Mouse (Mus musculus) olfactory bulb, adult 2 months (tissue): ENCODE measurements around the gene Fam171a1. TPM values are rescaled to one million over a fixed set of nuclear protein-coding genes. Genes with fewer than 3 reads are reported as not detected.
"Not testable (repeated sequence)": the region's sequence is repeated elsewhere in the genome, so short reads cannot be mapped to it uniquely, and the experiment has no call there.

ENCODE experiments used
- H3K27ac ChIP-seq: fragments of 200-500 bp; 2 replicates; pipeline ENCODE4 v1.5.1; 2012; ENCODE audit warnings: low read depth, low read length; ENCODE audit not compliant: insufficient read depth
- H3K4me1 ChIP-seq: fragments of 200-500 bp; 2 replicates; pipeline ENCODE4 v1.6.1; 2012; ENCODE audit warnings: low read length; ENCODE audit not compliant: control insufficient read depth, insufficient read depth
- H3K4me3 ChIP-seq: fragments of 200-500 bp; 2 replicates; pipeline ENCODE4 v1.5.1; 2012; ENCODE audit warnings: mild to moderate bottlenecking, low read depth, low read length, moderate library complexity; ENCODE audit not compliant: insufficient read depth
- CTCF ChIP-seq: fragments of 200-500 bp; IDR thresholded peaks from 2 replicates; pipeline ENCODE4 v1.5.1; 2012; ENCODE audit warnings: low read depth, mild to moderate bottlenecking, low read length, moderate library complexity; ENCODE audit not compliant: insufficient read depth
- POLR2A ChIP-seq: fragments of 200-500 bp; IDR thresholded peaks from 2 replicates; pipeline ENCODE4 v1.6.1; 2012; ENCODE audit warnings: mild to moderate bottlenecking, low read depth, low read length, moderate library complexity; ENCODE audit not compliant: insufficient read depth
- WGBS: fragments of 180-500 bp; shearing (Covaris S2); methylation state at CpG from one replicate; pipeline ENCODE4 v1.1.7; 2018; 5-methylcytosine and 5-hydroxymethylcytosine counted together
- polyA plus RNA-seq: library from polyadenylated mRNA; stranded (reverse); fragments of >200 nt; gene quantifications from 2 replicates; pipeline ENCODE4 v1.2.4, GENCODE M21; 2012; ENCODE audit warnings: low replicate concordance; ENCODE audit not compliant: missing spikeins, insufficient read depth, insufficient read length

The Fam171a1 gene
- polyA plus RNA-seq, 1 experiment = not detected

- no peak overlapping the region for H3K27ac ChIP-seq
- H3K4me1 ChIP-seq = peaks cover 20% of the 10 kb centered on the region
- TF ChIP-seq POLR2A = no peak
- no peak for TF ChIP-seq CTCF
- H3K4me3 ChIP-seq = no peak overlapping the region
- WGBS = 91% methylated on average over 8 of the region's 8 CpGs
Measured at GRCm38 (mm10) chr2:3165037-3165600, 51.1 kb downstream of the Fam171a1 start.

GRCm38 (mm10) chr2:3165890-3166605, 52.0 kb downstream of the Fam171a1 start:
- Histone ChIP-seq H3K4me1 (peaks cover 20% of the 10 kb centered on the region), H3K4me3 (no peak overlapping the region), H3K27ac (peak overlapping the region; percentile 56)
- WGBS = 62% methylated on average over 7 of the region's 7 CpGs
- TF ChIP-seq POLR2A (no peak), CTCF (no peak)

DNA sequence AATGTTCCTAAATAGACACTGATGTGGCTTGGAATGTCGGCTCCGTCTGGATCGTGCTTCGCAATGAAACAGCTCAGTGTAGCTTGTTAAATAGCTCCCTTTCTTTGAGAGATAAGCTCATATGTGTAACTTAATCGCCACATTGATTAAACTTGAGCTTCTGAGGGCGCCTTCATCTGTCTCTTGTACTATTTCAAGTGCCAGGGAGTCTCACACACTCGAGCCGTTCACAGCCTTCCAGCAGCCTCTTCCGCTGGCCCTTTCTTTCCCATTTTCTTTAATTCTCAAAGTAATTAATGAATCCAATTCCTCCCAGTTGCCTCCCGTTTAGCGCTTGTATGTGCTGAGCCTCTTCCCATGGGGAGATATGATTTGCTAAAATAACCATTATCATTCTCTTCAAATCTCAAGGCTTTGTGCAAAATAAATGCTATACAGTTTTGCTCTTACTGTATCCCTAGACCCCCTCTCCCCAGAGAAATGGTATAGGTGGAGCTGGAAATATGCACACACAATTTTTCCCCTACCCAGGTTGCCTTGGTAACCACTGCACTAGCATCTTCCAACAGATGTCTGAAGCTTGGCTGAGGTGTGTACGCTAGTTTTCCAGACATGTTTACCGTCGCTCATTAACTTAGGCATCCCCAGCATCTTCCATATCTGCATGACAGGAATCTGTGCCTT, 54.8 kb downstream of the Fam171a1 start:
- no peak overlapping the region for H3K4me3 ChIP-seq
- 22% methylated on average over 14 of the region's 14 CpGs for WGBS
- H3K4me1 ChIP-seq = peaks cover 26% of the 10 kb centered on the region
- H3K27ac ChIP-seq = peak overlapping the region; percentile 74
- TF ChIP-seq POLR2A (no peak), CTCF (no peak)

DNA sequence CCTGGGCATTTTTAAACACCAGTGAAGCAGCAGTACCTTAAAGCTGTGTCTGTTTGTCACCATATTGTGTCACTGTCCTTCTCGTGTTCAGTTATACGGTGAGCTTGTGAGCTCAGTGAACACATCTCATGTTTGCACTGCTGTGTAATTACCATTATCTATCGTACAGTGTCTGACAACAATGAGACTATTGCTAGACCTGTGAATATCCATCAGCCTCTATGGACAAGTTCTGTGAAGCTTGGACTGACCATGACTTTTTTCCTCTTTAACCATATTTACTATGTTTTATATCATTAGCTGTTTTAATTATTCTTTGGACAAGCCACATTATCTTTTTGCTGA, 55.4 kb downstream of the Fam171a1 start:
- H3K27ac ChIP-seq = peak overlapping the region; percentile 74
- no peak overlapping the region for H3K4me3 ChIP-seq
- peaks cover 27% of the 10 kb centered on the region for H3K4me1 ChIP-seq
- TF ChIP-seq POLR2A (no peak), CTCF (no peak)
- 33% methylated on average over 3 of the region's 3 CpGs for WGBS

- Histone ChIP-seq H3K4me3 (no peak overlapping the region), H3K4me1 (peaks cover 22% of the 10 kb centered on the region), H3K27ac (peak overlapping the region; percentile 86)
- TF ChIP-seq CTCF = no peak
- TF ChIP-seq POLR2A = no peak
- 17% methylated on average over 3 of the region's 3 CpGs for WGBS
Measured at GRCm38 (mm10) chr2:3171774-3172173, 57.8 kb downstream of the Fam171a1 start.

GRCm38 (mm10) chr2:3172656-3173055, 58.6 kb downstream of the Fam171a1 start:
- peak overlapping the region; percentile 86 for H3K27ac ChIP-seq
- no peak overlapping the region for H3K4me3 ChIP-seq
- 13% methylated on average over 3 of the region's 3 CpGs for WGBS
- H3K4me1 ChIP-seq = peaks cover 17% of the 10 kb centered on the region
- TF ChIP-seq POLR2A = no peak
- TF ChIP-seq CTCF = no peak

DNA sequence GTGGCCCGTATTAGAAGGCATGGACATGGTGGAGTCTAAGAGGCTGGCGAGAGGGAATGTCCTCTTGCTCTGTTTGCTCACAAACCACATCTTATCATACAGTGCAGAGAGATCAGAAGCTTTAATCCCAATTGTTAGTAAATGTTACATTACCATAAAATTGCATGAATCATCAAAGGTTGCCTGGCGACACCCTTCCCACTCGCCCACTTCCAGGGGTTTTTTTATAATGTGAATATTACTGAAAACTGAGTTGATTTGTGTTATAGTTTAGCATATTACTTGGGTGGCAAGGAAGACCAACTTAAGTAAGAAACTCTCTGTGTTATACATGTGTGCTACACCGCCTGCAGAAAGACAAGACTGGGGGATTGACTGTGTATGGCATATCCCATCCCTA, 60.9 kb downstream of the Fam171a1 start:
- no peak overlapping the region for H3K4me3 ChIP-seq
- peaks cover 22% of the 10 kb centered on the region for H3K4me1 ChIP-seq
- WGBS = 61% methylated on average over 5 of the region's 5 CpGs
- no peak for TF ChIP-seq POLR2A
- TF ChIP-seq CTCF = no peak
- H3K27ac ChIP-seq = peak overlapping the region; percentile 65; the same call in 1 of the 2 replicates

DNA sequence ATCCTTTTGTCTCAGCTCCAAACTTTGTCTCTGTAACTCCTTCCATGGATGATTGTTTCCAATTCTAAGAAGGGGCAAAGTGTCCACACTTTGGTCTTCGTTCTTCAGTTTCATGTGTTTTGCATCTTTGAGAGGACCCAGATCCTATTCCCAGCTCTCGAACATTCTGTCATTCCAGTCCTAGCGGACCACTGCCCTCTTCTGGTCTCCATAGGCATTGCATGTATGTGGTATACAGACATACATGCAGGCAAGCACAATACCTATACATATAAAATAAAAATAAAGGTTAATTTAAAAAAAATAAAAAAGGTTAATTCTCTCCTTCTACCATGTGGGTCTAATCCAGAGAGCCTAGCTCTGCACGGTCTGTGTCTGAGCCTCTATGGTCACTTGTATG, 62.0 kb downstream of the Fam171a1 start:
- 96% methylated on average over 4 of the region's 4 CpGs for WGBS
- not testable (repeated sequence) for H3K27ac ChIP-seq, H3K4me3 ChIP-seq
- H3K4me1 ChIP-seq = peaks cover 17% of the 10 kb centered on the region

DNA sequence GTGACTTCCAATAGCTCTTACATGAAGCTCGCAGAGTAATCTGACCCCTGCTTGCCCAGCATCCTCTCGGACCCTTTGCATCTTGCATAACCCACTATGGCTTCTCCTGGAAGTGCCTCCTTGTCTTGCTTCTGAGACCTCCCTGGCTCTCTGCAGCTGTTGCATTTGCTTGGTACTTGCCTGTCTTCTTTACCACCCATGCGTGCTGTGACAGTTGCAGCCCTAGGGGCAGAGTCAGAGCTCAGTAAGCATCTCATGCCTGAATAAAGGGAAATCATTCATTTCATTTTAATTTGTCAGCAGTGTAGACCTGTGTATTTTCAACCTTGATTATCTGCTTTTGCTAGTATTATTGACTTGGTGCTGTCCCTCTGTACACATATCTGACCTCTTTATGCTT, 62.7 kb downstream of the Fam171a1 start:
- H3K4me1 ChIP-seq = peaks cover 17% of the 10 kb centered on the region
- TF ChIP-seq POLR2A (no peak), CTCF (no peak)
- H3K4me3 ChIP-seq = no peak overlapping the region
- WGBS = 78% methylated on average over 3 of the region's 3 CpGs
- H3K27ac ChIP-seq = no peak overlapping the region
